Mouse (Mus musculus) neural tube, embryonic 13.5 days (tissue): ENCODE measurements around the gene Hmox2. TPM values are rescaled to one million over a fixed set of nuclear protein-coding genes. Genes with fewer than 3 reads are reported as not detected.

ENCODE experiments used
- ATAC-seq: fragments of 200-750 bp; cut with Nextera tagmentation; 2 replicates; pipeline ENCODE4 v1.8.0; 2017; ENCODE audit warnings: low read depth, mild to moderate bottlenecking, moderate TSS enrichment, moderate library complexity
- H3K27ac ChIP-seq: fragments of 300-500 bp; sonication (generic); replicated peaks from 2 replicates; pipeline ENCODE4 v1.5.1; 2015; ENCODE audit warnings: moderate library complexity, mild to moderate bottlenecking, inconsistent platforms
- H3K27me3 ChIP-seq: fragments of 300-500 bp; sonication (generic); 2 replicates; pipeline ENCODE4 v1.6.1; 2015; ENCODE audit warnings: mild to moderate bottlenecking, inconsistent platforms
- H3K36me3 ChIP-seq: fragments of 300-500 bp; sonication (generic); 2 replicates; pipeline ENCODE4 v1.6.1; 2015; ENCODE audit warnings: mild to moderate bottlenecking, inconsistent platforms
- H3K4me1 ChIP-seq: fragments of 300-500 bp; sonication (generic); replicated peaks from 2 replicates; pipeline ENCODE4 v1.6.1; 2015; ENCODE audit warnings: inconsistent platforms
- H3K4me2 ChIP-seq: fragments of 300-500 bp; sonication (generic); 2 replicates; pipeline ENCODE4 v1.6.1; 2015; ENCODE audit warnings: inconsistent platforms, mild to moderate bottlenecking, moderate library complexity
- H3K4me3 ChIP-seq: fragments of 300-500 bp; sonication (generic); 2 replicates; pipeline ENCODE4 v1.5.1; 2015; ENCODE audit warnings: mild to moderate bottlenecking, inconsistent platforms
- H3K9ac ChIP-seq: fragments of 300-500 bp; sonication (generic); 2 replicates; pipeline ENCODE4 v1.6.1; 2015; ENCODE audit warnings: moderate library complexity, mild to moderate bottlenecking, inconsistent platforms
- H3K9me3 ChIP-seq: fragments of 300-500 bp; sonication (generic); 2 replicates; pipeline ENCODE4 v1.6.1; 2016; ENCODE audit warnings: inconsistent platforms
- WGBS: fragments of 180-500 bp; shearing (Covaris S2); methylation state at CpG from one replicate; pipeline ENCODE4 v1.1.7; 2015; 5-methylcytosine and 5-hydroxymethylcytosine counted together
- polyA plus RNA-seq: library from polyadenylated mRNA; unstranded; fragments of >200 nt; fragmentation: Nextera tagmentation; extraction: Ambion mirVana; gene quantifications from 2 replicates; pipeline ENCODE4 v1.2.1, GENCODE M21; 2015

Gene Hmox2
- polyA plus RNA-seq, 1 experiment from 2014 or later = 102 TPM

DNA sequence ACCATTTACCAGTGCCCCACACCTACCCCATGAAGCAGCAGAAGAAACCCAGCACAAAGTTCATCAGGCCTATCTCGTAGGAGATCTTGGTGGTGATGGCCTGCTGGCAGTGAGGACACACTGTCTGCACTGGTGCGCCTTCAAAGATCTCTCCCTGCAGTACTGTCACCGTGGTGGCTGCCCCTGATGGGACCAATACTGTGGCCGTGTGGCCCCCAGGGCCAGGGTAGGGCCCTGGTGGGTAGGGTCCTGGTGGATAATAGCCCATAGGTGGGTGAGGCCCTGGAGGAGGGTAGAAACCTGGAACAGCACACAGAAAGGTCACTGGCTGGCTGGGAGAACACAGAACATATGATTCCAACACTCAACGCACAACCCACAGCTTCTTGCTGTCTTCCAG is 42.6 kb downstream of the Hmox2 start:
- H3K27me3 ChIP-seq = no peaks in the 10 kb centered on the region
- H3K27ac ChIP-seq = no peak overlapping the region
- H3K4me3 ChIP-seq = no peak overlapping the region
- H3K36me3 ChIP-seq = peaks cover 74% of the 10 kb centered on the region
- no peak overlapping the region for H3K4me2 ChIP-seq
- 0 out of 2 replicates have a peak, but pooled peaks cover 4% of the 10 kb centered on the region for H3K4me1 ChIP-seq
- H3K9ac ChIP-seq = no peak overlapping the region
- ATAC-seq = no peak
- H3K9me3 ChIP-seq = no peaks in the 10 kb centered on the region
- WGBS = 96% methylated on average over 5 of the region's 5 CpGs

DNA sequence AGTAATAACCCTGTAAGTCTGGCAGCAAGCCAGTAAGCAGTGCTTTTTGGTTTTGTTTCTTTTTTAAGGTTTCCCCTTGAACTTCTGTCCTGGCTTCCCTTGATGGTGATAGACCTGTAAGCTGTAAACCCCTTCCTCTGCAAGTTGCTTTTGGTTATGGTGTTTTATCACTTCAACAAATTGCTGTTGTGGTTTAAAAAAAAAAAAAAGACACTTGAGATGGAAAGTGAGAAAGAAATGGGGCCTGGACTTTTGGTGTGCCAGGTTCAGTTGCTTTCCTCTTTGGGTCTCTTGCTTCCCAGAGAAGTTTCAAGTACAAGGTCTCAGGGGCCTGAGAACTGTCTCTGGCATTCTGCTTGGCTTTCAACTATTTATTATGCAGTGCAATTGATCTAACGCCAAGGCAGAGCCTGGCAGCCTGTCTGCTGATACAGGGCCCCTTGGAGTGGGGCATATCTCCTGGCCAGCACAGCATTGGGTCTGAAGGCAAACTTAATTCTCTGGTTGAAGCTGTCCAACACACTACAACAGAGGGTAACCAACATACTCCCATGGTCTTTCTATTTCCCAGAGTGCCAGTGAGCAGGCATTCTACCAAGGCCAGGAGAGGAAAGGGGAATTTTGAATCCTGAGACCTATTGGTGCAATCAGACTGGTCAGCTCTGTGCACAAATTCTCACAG is 47.3 kb downstream of the Hmox2 start:
- no peak overlapping the region for H3K4me2 ChIP-seq
- H3K4me3 ChIP-seq = no peak overlapping the region
- no peak overlapping the region for H3K27ac ChIP-seq
- no peak overlapping the region for H3K9ac ChIP-seq
- ATAC-seq = no peak
- 56% methylated on average over 1 of the region's 1 CpGs for WGBS
- no peaks in the 10 kb centered on the region for H3K9me3 ChIP-seq
- peaks cover 14% of the 10 kb centered on the region; the same call in 1 of the 2 replicates for H3K4me1 ChIP-seq
- H3K36me3 ChIP-seq = peaks cover 35% of the 10 kb centered on the region
- H3K27me3 ChIP-seq = no peaks in the 10 kb centered on the region

DNA sequence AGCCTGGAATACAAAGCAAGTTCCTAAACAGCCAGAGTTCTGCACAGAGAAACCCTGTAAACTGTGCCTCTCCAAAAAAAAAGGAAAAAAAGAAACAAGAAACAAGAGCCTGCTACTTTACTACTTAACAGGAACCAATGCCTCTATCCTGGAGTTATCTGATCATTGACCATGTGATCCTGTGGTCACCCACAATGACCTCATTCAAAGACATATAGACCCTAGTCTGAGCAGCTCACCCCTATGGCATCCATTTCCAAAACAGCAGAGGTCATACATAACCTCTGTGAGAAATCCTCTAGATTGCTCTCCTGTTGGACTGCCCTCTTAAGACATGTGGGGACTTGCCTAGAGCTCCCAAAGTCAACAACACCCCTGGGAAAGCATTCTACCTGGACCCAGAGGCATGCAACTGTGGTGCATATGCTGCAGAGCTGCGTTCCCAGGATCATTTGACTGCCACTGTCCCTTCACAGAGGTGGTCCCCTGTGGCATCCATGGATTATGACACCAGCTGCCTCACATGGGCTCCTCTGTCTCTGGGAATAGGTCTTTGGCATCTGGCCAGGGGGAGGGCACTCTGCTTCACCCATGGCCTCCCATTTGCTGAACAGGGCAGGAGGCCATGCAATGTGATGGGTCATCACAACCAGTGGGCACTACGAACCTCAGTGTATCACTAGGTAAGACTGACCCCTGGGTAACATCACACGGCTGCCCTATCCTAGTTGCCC is 51.2 kb downstream of the Hmox2 start:
- Histone ChIP-seq H3K36me3 (peaks cover 10% of the 10 kb centered on the region; the same call in 1 of the 2 replicates), H3K4me2 (no peak overlapping the region), H3K9me3 (no peaks in the 10 kb centered on the region), H3K9ac (no peak overlapping the region), H3K4me1 (peaks cover 19% of the 10 kb centered on the region), H3K27me3 (no peaks in the 10 kb centered on the region), H3K27ac (no peak overlapping the region), H3K4me3 (no peak overlapping the region)
- 83% methylated on average over 3 of the region's 3 CpGs for WGBS
- no peak for ATAC-seq

- H3K4me3 ChIP-seq = no peak overlapping the region
- ATAC-seq = no peak
- H3K4me2 ChIP-seq = no peak overlapping the region
- peaks cover 10% of the 10 kb centered on the region for H3K36me3 ChIP-seq
- no peak overlapping the region for H3K9ac ChIP-seq
- H3K27ac ChIP-seq = no peak overlapping the region
- peaks cover 19% of the 10 kb centered on the region for H3K4me1 ChIP-seq
- H3K27me3 ChIP-seq = no peaks in the 10 kb centered on the region
- no peaks in the 10 kb centered on the region for H3K9me3 ChIP-seq
- 94% methylated on average over 4 of the region's 4 CpGs for WGBS
Observed at GRCm38 (mm10) chr16:4777905-4778609, 51.9 kb downstream of the Hmox2 start.

DNA sequence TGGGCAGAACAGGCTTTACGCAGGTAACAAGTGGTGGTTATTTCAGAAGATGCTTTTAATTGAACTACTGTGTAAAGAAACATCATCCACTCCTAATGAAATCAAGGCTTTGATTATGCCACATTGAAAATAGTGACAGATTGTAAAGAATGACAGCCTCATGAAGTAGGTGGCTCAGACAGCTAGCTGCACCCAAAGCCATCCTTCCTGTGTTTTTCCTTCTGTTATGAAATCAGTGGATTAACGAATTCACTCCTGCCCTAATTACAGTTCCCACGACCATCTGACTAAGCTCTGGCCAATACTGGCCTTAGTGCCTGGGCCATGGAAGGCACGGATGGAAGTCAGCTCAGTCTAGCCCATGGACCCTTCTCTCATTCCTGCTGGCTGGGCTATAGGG is 52.8 kb downstream of the Hmox2 start:
- no peak overlapping the region for H3K4me3 ChIP-seq
- no peak overlapping the region for H3K27ac ChIP-seq
- peaks cover 14% of the 10 kb centered on the region for H3K36me3 ChIP-seq
- ATAC-seq = no peak
- H3K27me3 ChIP-seq = no peaks in the 10 kb centered on the region
- no peaks in the 10 kb centered on the region for H3K9me3 ChIP-seq
- no peak overlapping the region for H3K4me2 ChIP-seq
- WGBS = 96% methylated on average over 4 of the region's 4 CpGs
- H3K9ac ChIP-seq = no peak overlapping the region
- H3K4me1 ChIP-seq = peaks cover 14% of the 10 kb centered on the region

DNA sequence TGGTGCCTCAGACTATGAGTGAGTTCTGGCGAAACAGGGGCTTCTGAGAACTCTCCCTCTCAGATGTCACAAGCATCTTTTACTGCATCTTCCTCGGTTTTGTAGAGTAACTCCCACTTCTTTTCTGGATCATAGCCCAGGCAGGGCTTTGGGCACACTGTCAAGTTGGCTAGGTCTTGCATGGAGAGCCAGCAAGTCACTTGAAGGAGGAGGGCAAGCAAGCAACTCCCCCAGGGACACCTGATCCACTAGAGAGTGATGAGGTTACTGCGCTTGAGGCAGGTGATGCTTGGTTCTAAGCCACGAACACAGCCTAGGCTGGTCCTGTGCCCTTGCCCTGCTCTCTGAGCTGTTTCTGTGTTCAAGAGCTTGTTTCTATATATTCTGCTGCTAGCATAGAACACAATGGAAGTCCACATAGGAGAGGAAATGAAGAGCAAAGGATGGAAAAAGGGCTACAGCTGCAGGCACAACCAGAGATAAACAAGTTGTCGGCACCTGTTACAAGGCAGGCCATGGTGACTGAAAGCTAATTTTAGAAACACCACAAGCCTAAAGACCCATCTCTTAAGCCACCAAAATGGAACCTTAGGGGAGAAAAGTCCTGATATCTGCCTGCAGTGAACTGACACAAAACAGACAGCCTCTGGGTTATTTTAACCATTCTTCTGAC is 55.5 kb downstream of the Hmox2 start:
- WGBS = 89% methylated on average over 5 of the region's 5 CpGs
- H3K27ac ChIP-seq = no peak overlapping the region

GRCm38 (mm10) chr16:4782515-4782914 is 56.4 kb downstream of the Hmox2 start:
- Histone ChIP-seq H3K9me3 (no peaks in the 10 kb centered on the region), H3K4me3 (no peak overlapping the region), H3K4me1 (peaks cover 47% of the 10 kb centered on the region), H3K27ac (no peak overlapping the region), H3K36me3 (peaks cover 14% of the 10 kb centered on the region), H3K9ac (no peak overlapping the region), H3K4me2 (no peak overlapping the region), H3K27me3 (no peaks in the 10 kb centered on the region)
- ATAC-seq = no peak

More for the DNA sequence above, 55.5 kb downstream of the Hmox2 start:
- H3K9ac ChIP-seq = no peak overlapping the region
- peaks cover 41% of the 10 kb centered on the region for H3K4me1 ChIP-seq
- no peaks in the 10 kb centered on the region for H3K9me3 ChIP-seq
- no peak overlapping the region for H3K4me2 ChIP-seq
- H3K36me3 ChIP-seq = peaks cover 14% of the 10 kb centered on the region
- H3K27me3 ChIP-seq = no peaks in the 10 kb centered on the region
- H3K4me3 ChIP-seq = no peak overlapping the region
- no peak for ATAC-seq

GRCm38 (mm10) chr16:4785706-4786105 is 59.5 kb downstream of the Hmox2 start:
- Histone ChIP-seq H3K27ac (no peak overlapping the region), H3K4me2 (0 out of 2 replicates have a peak overlapping the region, but pooled peaks have one; percentile 6), H3K27me3 (no peaks in the 10 kb centered on the region), H3K4me3 (no peak overlapping the region), H3K9me3 (no peaks in the 10 kb centered on the region), H3K9ac (no peak overlapping the region), H3K36me3 (peaks cover 7% of the 10 kb centered on the region), H3K4me1 (peaks cover 58% of the 10 kb centered on the region)
- no peak for ATAC-seq
- 18% methylated on average over 4 of the region's 4 CpGs for WGBS

- Histone ChIP-seq H3K27ac (no peak overlapping the region), H3K4me1 (peaks cover 53% of the 10 kb centered on the region), H3K4me3 (peak overlapping the region; percentile 64; the same call in 1 of the 2 replicates), H3K9me3 (no peaks in the 10 kb centered on the region), H3K9ac (peak overlapping the region; percentile 34; the same call in 1 of the 2 replicates), H3K27me3 (no peaks in the 10 kb centered on the region), H3K36me3 (peaks cover 3% of the 10 kb centered on the region), H3K4me2 (peak overlapping the region; percentile 83)
- no peak for ATAC-seq
Observed at GRCm38 (mm10) chr16:4788176-4788575, 62.0 kb downstream of the Hmox2 start.

DNA sequence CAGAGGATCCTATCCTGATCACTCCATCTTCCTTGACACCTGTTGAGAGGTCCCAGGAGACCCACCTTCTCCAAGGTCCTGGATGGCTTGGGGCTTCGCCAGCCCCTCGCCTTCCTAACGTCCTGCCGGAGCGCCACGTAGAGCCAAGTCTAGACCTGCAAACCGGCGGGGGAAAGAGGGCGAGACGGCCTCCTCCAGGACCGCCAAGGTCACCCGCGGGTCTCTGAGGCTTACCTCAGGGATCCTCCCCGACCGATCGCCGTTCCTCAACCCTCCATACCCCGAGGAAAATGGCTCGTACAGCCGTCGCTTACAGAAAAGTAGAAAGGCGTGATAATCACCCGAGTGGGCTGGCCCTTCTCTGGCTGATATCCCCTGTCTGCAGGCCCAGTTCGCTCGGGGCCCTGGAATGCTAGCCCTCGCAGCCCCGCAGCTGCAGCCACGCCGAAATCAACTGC is 63.2 kb downstream of the Hmox2 start:
- ATAC-seq = peak; percentile 75
- peak overlapping the region; percentile 64 for H3K4me3 ChIP-seq
- H3K9me3 ChIP-seq = no peaks in the 10 kb centered on the region
- no peaks in the 10 kb centered on the region for H3K27me3 ChIP-seq
- WGBS = under 1% methylated on average over 29 of the region's 29 CpGs
- peak overlapping the region; percentile 84 for H3K9ac ChIP-seq
- peak overlapping the region; percentile 83 for H3K4me2 ChIP-seq
- peaks cover 49% of the 10 kb centered on the region for H3K4me1 ChIP-seq
- H3K36me3 ChIP-seq = no peaks in the 10 kb centered on the region
- H3K27ac ChIP-seq = peak overlapping the region; percentile 99

DNA sequence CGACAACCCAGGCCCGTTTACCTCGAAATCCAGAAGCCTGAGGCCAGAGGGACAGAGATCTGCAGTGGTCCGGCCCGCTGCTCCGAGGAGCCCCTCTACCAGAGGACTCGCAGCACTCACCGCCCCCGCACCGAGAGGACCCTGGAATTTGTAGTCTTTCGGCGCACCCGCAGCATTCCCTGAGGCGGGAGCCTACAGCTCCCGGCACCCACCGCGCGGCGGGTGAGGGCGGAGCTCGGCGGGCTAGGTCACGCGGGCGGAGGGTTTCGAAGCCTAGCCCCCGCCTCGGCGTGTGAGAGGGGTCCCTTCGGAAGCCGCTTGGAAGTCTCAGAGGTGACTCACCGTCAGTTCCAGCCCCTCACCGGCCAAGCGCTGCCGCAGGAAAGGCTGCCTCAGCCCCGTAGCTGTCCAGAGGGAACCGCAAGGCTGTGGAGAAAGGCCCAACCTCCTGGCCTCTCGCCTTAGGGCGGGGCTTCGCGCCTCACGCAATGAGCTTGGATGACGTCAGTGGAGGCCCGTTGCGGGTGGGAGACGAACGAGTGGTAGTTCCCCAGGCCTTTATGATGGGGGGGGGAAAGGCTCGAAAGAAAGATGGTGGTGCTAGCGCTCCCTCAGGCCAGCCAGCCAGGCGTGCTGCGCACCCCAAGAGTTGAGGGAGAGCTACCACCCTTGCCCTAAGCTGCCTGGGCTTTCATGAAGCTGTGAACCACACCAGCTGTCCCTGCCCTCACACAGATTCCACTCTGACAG is 63.8 kb downstream of the Hmox2 start, which contains the start of gene Cdip1:
Cdip1 (minus strand) TSS at position 483 of the 750 bp plus-strand sequence.
- Histone ChIP-seq H3K27me3 (no peaks in the 10 kb centered on the region), H3K4me1 (peaks cover 42% of the 10 kb centered on the region), H3K9me3 (no peaks in the 10 kb centered on the region), H3K36me3 (no peaks in the 10 kb centered on the region), H3K9ac (peak within 1 kb of the TSS; percentile 84), H3K4me2 (peak within 1 kb of the TSS; percentile 83), H3K4me3 (peak within 1 kb of the TSS; percentile 64), H3K27ac (peak within 1 kb of the TSS; percentile 99)
- WGBS = 1% methylated on average over 51 of the region's 51 CpGs
- peak; percentile 99 for ATAC-seq
